Mouse (Mus musculus): ENCODE measurements around the gene Gatb. TPM values are rescaled to one million over a fixed set of nuclear protein-coding genes. Genes with fewer than 3 reads are reported as not detected.

The Gatb gene
- polyA plus RNA-seq, 1 experiment from 2014 or later, result 23.2 TPM

DNA sequence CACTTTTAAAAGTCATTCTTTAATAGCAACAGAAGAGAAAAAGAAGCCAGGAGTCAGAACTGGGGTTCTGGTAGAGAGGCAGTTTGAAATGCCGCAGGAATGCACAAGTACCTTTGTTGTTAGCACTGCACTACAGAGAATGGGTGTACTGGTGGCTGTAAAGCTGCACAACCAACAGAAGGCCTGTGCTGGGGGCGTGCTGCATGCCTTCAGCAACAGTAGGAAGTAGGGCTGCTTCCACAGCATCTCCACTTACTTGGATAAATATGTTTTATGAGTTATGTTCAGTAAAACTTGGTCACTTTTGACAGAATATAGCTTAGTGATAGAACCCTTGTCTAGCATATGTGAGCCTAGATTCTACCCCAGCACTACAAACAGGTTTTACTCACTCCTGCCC lies 33.8 kb downstream of the Gatb start:
- WGBS, result 94% methylated on average over 2 of the region's 2 CpGs

DNA sequence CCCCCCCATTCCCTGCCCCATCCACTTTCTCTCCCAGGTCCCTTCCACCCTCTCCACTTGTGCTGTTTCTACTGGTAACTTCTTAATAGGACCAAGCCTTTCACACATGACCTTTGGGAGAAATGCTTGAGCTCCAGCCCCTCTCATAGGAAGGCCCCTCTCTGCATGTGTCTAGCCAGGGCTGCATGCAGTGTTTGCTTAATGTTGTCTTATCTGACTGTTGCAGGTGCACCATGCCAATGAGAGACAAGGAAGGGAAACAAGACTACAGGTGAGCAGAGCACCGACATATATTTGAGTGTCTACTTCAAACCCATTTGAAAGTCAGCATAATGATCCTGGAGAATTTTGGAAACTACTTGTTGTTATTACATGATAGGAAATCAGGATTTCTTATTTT lies 42.5 kb downstream of the Gatb start:
- H3K36me3 ChIP-seq (ENCODE audit: control insufficient read depth, insufficient read depth, low read length), result peaks cover 2% of the 10 kb centered on the region; the same call in 1 of the 2 replicates
- H3K4me2 ChIP-seq, result no peak overlapping the region
- ATAC-seq (ENCODE audit: low FRiP score) (no peak), DNase-seq (ENCODE audit: low spot score, missing footprints) (no peak)
- H3K27me3 ChIP-seq (ENCODE audit: control insufficient read depth, insufficient read depth, low read length), result no peaks in the 10 kb centered on the region
- no peak overlapping the region for H3K27ac ChIP-seq (ENCODE audit: low read depth, low read length)
- H3K9me3 ChIP-seq (ENCODE audit: control insufficient read depth, low read length), result no peaks in the 10 kb centered on the region
- WGBS, result 90% methylated on average over 1 of the region's 1 CpGs
- H3K9ac ChIP-seq (ENCODE audit: low read length), result no peak overlapping the region
- no peak overlapping the region for H3K4me3 ChIP-seq (ENCODE audit: low read depth, low read length)
- no peaks in the 10 kb centered on the region for H3K4me1 ChIP-seq (ENCODE audit: control insufficient read depth, insufficient read depth, low read length)

More for the DNA sequence above, 33.8 kb downstream of the Gatb start:
- H3K9me3 ChIP-seq (ENCODE audit: control insufficient read depth, low read length), result no peaks in the 10 kb centered on the region
- H3K27me3 ChIP-seq (ENCODE audit: control insufficient read depth, insufficient read depth, low read length), result no peaks in the 10 kb centered on the region
- no peak overlapping the region for H3K9ac ChIP-seq (ENCODE audit: low read length)
- no peaks in the 10 kb centered on the region for H3K36me3 ChIP-seq (ENCODE audit: control insufficient read depth, insufficient read depth, low read length)
- H3K4me3 ChIP-seq (ENCODE audit: low read depth, low read length), result no peak overlapping the region
- no peaks in the 10 kb centered on the region for H3K4me1 ChIP-seq (ENCODE audit: control insufficient read depth, insufficient read depth, low read length)
- ATAC-seq (ENCODE audit: low FRiP score), result no peak
- H3K4me2 ChIP-seq, result no peak overlapping the region
- no peak overlapping the region for H3K27ac ChIP-seq (ENCODE audit: low read depth, low read length)
- no peak for DNase-seq (ENCODE audit: low spot score, missing footprints)

DNA sequence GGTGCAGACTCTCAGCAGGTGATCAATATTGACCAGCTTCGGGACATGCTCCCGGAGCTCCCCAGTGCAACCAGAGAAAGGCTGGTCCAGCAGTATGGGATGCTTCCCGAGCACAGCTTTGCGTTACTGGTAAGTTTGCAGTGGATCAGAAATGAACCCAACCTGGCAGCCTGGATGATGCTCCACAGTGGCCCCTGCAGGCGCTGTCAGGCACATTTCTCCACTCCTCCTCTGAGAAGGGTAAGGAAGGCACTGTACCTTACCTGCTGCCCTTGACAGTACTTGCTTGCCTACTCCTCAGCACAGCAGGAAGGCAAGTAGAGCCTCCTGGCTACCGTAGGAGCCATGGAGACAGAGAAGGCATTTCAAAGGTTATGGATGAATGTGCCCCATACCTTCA lies 45.0 kb downstream of the Gatb start:
- 82% methylated on average over 6 of the region's 6 CpGs for WGBS
- no peaks in the 10 kb centered on the region for H3K9me3 ChIP-seq (ENCODE audit: control insufficient read depth, low read length)
- no peak overlapping the region for H3K27ac ChIP-seq (ENCODE audit: low read depth, low read length)
- no peaks in the 10 kb centered on the region for H3K27me3 ChIP-seq (ENCODE audit: control insufficient read depth, insufficient read depth, low read length)
- ATAC-seq (ENCODE audit: low FRiP score) (no peak), DNase-seq (ENCODE audit: low spot score, missing footprints) (no peak)
- no peak overlapping the region for H3K4me3 ChIP-seq (ENCODE audit: low read depth, low read length)
- H3K4me2 ChIP-seq, result no peak overlapping the region
- peaks cover 2% of the 10 kb centered on the region; the same call in 1 of the 2 replicates for H3K36me3 ChIP-seq (ENCODE audit: control insufficient read depth, insufficient read depth, low read length)
- H3K9ac ChIP-seq (ENCODE audit: low read length), result no peak overlapping the region
- no peaks in the 10 kb centered on the region for H3K4me1 ChIP-seq (ENCODE audit: control insufficient read depth, insufficient read depth, low read length)

DNA sequence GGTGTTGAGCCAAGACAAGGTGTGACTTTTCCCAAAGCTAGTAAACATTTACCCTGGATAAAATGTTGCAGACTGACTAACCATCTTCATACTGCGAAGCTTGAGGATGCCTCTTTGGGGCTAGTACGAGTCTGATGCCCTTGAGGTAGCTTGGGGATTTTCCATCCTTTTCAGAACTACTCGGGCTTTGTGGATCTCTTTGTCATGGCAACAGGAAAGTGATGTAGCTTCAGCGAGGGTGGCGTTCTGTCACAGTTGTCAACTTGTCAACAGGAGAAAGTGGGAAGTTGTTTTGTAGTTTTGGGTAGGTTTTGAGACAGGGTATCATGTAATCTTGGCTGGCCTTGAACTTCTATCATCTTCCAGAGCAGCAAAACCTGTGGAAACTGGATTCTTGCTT lies 45.4 kb downstream of the Gatb start:
- ATAC-seq (ENCODE audit: low FRiP score), result no peak

DNA sequence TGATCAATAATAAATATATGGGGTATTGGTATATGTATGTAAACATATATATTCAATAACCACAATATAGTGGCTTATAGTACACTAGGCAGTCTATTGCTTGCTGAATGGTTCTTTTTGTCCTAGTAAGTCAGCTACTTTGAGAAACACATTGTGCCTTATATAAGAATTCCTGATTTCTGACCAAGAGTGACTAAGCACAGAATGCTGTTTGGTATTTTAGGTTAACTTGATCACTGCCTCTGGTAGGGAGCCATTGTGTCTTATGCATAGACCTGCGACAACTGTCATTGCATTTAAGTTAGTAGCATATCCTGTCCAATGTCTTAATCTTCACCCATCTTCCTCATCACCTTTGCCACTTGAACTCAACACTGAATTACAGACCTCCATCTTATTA lies 45.8 kb downstream of the Gatb start:
- no peak overlapping the region for H3K27ac ChIP-seq (ENCODE audit: low read depth, low read length)
- no peak overlapping the region for H3K9ac ChIP-seq (ENCODE audit: low read length)
- no peaks in the 10 kb centered on the region for H3K9me3 ChIP-seq (ENCODE audit: control insufficient read depth, low read length)
- 98% methylated on average over 1 of the region's 1 CpGs for WGBS
- H3K36me3 ChIP-seq (ENCODE audit: control insufficient read depth, insufficient read depth, low read length), result peaks cover 2% of the 10 kb centered on the region; the same call in 1 of the 2 replicates
- ATAC-seq (ENCODE audit: low FRiP score), result no peak
- no peak overlapping the region for H3K4me2 ChIP-seq
- DNase-seq (ENCODE audit: low spot score, missing footprints), result no peak
- no peaks in the 10 kb centered on the region for H3K27me3 ChIP-seq (ENCODE audit: control insufficient read depth, insufficient read depth, low read length)
- no peak overlapping the region for H3K4me3 ChIP-seq (ENCODE audit: low read depth, low read length)
- no peaks in the 10 kb centered on the region for H3K4me1 ChIP-seq (ENCODE audit: control insufficient read depth, insufficient read depth, low read length)

More for the DNA sequence above, 45.4 kb downstream of the Gatb start:
- no peaks in the 10 kb centered on the region for H3K9me3 ChIP-seq (ENCODE audit: control insufficient read depth, low read length)
- H3K36me3 ChIP-seq (ENCODE audit: control insufficient read depth, insufficient read depth, low read length), result peaks cover 2% of the 10 kb centered on the region; the same call in 1 of the 2 replicates
- H3K27me3 ChIP-seq (ENCODE audit: control insufficient read depth, insufficient read depth, low read length), result no peaks in the 10 kb centered on the region
- H3K4me3 ChIP-seq (ENCODE audit: low read depth, low read length), result no peak overlapping the region
- H3K9ac ChIP-seq (ENCODE audit: low read length), result no peak overlapping the region
- H3K4me2 ChIP-seq, result no peak overlapping the region
- no peaks in the 10 kb centered on the region for H3K4me1 ChIP-seq (ENCODE audit: control insufficient read depth, insufficient read depth, low read length)
- no peak for DNase-seq (ENCODE audit: low spot score, missing footprints)
- WGBS, result 80% methylated on average over 5 of the region's 5 CpGs
- no peak overlapping the region for H3K27ac ChIP-seq (ENCODE audit: low read depth, low read length)

DNA sequence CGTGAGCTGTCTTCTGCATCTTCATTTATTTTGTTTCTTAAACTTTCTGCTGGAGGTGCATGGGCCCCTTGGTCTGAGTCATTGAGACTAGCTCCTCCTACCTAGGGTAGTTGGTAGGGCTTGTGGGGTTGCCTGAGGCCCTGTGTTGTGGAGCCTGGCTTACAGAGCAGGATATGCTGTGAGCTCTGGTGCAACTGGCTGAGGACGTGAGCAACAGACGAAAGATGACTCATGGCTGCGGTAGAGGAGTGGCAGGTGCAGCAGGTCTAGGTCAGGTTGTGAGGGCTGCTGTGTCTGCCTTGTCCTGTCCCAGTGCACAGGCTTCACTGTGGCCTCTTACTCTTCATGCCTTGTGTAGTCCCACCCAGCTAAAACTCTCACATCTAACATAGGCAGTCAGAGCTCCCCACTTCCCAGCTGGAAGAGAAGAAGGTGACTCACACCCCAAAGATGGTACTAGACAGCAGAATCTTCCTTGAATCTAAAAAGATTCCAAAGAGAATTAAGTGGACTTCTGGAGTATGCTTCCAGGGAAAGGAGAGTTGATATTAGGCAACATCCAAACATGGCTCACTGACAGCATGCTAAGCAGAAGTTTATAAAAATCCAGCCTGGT lies 56.1 kb downstream of the Gatb start:
- Histone ChIP-seq H3K9me3 (ENCODE audit: control insufficient read depth, low read length) (no peaks in the 10 kb centered on the region), H3K9ac (ENCODE audit: low read length) (no peak overlapping the region), H3K4me3 (ENCODE audit: low read depth, low read length) (no peak overlapping the region), H3K4me1 (ENCODE audit: control insufficient read depth, insufficient read depth, low read length) (no peaks in the 10 kb centered on the region), H3K4me2 (no peak overlapping the region), H3K27ac (ENCODE audit: low read depth, low read length) (no peak overlapping the region), H3K36me3 (ENCODE audit: control insufficient read depth, insufficient read depth, low read length) (no peaks in the 10 kb centered on the region), H3K27me3 (ENCODE audit: control insufficient read depth, insufficient read depth, low read length) (no peaks in the 10 kb centered on the region)
- ATAC-seq (ENCODE audit: low FRiP score) (no peak), DNase-seq (ENCODE audit: low spot score, missing footprints) (no peak)
- 92% methylated on average over 4 of the region's 4 CpGs for WGBS

DNA sequence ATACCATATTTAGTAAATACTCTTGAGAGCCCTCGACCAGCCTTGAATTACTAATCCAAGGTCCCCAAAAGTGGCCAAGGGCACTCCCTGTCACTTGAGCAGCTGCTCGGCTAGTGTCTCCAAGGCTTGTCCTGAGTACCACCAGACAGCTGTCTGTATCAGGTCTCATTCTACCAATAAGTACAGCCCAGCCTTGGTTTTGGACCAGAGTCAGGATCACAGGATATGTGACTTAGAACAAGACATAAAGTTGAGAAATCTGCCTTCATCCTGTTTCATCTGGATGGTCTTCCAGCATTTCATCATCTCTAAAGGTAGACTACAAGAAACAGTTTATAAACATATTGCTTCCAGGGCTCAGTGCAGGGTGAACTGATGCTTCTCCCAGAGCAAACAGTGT lies 59.8 kb downstream of the Gatb start:
- Histone ChIP-seq H3K4me3 (ENCODE audit: low read depth, low read length) (no peak overlapping the region), H3K27ac (ENCODE audit: low read depth, low read length) (no peak overlapping the region), H3K4me1 (ENCODE audit: control insufficient read depth, insufficient read depth, low read length) (no peaks in the 10 kb centered on the region), H3K27me3 (ENCODE audit: control insufficient read depth, insufficient read depth, low read length) (no peaks in the 10 kb centered on the region), H3K9ac (ENCODE audit: low read length) (no peak overlapping the region), H3K4me2 (no peak overlapping the region), H3K36me3 (ENCODE audit: control insufficient read depth, insufficient read depth, low read length) (no peaks in the 10 kb centered on the region), H3K9me3 (ENCODE audit: control insufficient read depth, low read length) (no peaks in the 10 kb centered on the region)
- ATAC-seq (ENCODE audit: low FRiP score) (no peak), DNase-seq (ENCODE audit: low spot score, missing footprints) (no peak)
- 85% methylated on average over 2 of the region's 2 CpGs for WGBS

DNA sequence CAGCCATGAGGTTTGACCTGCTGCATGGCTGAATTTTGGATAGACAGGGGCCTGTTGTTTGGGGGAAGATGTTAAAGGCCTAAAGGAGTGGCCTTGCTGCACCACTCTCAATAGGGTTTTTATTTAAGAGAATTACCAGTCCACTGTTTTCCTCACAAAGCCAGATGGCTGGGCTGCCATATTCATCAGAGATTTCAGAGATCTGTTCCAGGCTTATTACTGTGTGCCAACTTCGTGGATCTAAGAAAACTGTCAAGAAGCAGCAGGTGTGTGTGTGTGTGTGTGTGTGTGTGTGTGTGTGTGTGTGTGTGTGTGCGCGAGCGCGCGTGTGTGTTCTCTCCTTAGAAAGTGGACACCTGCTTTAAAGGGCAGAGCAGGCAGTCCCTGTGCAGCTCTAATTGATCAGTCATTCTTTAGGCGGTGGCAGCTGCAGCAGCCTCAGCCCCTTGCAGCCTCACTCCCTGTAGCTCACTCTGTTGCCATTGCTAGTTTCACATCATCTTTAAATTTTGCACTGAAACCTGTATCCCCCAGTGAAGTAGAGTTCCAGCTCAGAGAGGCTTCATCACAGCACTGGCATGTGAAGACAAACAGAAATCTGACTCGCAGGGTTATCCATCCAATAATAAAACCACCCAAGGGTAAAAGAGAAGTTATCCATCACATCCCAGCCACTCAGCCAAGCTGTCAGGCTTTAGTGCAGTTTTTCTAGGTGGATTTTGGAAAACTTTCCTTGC lies 60.6 kb downstream of the Gatb start:
- no peaks in the 10 kb centered on the region for H3K9me3 ChIP-seq (ENCODE audit: control insufficient read depth, low read length)
- no peak for DNase-seq (ENCODE audit: low spot score, missing footprints)
- H3K4me2 ChIP-seq, result no peak overlapping the region
- no peak overlapping the region for H3K9ac ChIP-seq (ENCODE audit: low read length)
- H3K36me3 ChIP-seq (ENCODE audit: control insufficient read depth, insufficient read depth, low read length), result no peaks in the 10 kb centered on the region
- no peak overlapping the region for H3K27ac ChIP-seq (ENCODE audit: low read depth, low read length)
- WGBS, result 87% methylated on average over 8 of the region's 8 CpGs
- H3K4me1 ChIP-seq (ENCODE audit: control insufficient read depth, insufficient read depth, low read length), result no peaks in the 10 kb centered on the region
- no peak overlapping the region for H3K4me3 ChIP-seq (ENCODE audit: low read depth, low read length)
- H3K27me3 ChIP-seq (ENCODE audit: control insufficient read depth, insufficient read depth, low read length), result no peaks in the 10 kb centered on the region
- ATAC-seq (ENCODE audit: low FRiP score), result no peak

DNA sequence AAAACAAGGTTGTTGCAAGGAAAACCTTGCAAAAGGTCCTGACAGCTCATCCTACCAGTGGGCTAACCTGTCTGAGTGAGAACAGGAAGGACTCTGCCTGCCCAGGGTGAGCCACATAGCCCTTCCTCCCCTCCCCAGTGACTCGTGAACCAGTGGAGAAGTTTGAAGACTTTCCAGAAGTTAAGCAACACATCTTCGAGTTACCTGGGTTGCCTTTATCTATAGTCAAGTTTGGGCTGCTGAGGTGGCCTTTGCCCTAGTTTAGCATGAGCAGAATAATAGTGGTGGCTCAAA lies 61.2 kb downstream of the Gatb start:
- WGBS, result 87% methylated on average over 2 of the region's 2 CpGs
- Histone ChIP-seq H3K36me3 (ENCODE audit: control insufficient read depth, insufficient read depth, low read length) (no peaks in the 10 kb centered on the region), H3K27ac (ENCODE audit: low read depth, low read length) (no peak overlapping the region), H3K9ac (ENCODE audit: low read length) (no peak overlapping the region), H3K4me3 (ENCODE audit: low read depth, low read length) (no peak overlapping the region), H3K9me3 (ENCODE audit: control insufficient read depth, low read length) (no peaks in the 10 kb centered on the region), H3K27me3 (ENCODE audit: control insufficient read depth, insufficient read depth, low read length) (no peaks in the 10 kb centered on the region), H3K4me2 (no peak overlapping the region), H3K4me1 (ENCODE audit: control insufficient read depth, insufficient read depth, low read length) (no peaks in the 10 kb centered on the region)
- ATAC-seq (ENCODE audit: low FRiP score) (no peak), DNase-seq (ENCODE audit: low spot score, missing footprints) (no peak)
